Mouse (Mus musculus): ENCODE data around the gene Gm21981.

DNA sequence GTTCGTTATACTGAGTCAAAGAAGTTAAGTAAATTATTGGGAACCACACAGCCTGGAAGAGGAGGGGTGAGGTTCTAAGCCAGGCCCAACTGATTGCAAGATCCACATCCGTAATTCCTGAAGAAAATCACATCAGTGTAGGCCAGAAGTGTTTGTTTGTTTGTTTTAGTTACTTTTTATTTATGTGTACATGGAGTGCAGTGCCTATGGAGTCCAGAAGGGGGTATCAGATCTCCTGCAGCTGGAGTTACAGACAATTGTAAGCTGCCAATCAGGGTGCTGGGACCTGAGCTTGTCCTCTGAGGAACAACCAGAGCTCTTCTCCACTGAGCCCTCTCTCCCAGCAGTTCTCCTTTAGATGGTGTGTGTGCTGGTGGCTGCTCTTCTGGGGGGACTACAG, 45.9 kb upstream of the Gm21981 start:
- TF ChIP-seq GATA1 (IDR thresholded peaks at IDR 0.05; ENCODE audit: borderline replicate concordance, low read length) (no peak), FLI1 (IDR thresholded peaks at IDR 0.05; ENCODE audit: low read length) (no peak)
